Mouse (Mus musculus) CH12.LX (cell line): ENCODE measurements around the gene Zmynd8.

Experiments used
- CTCF ChIP-seq, 2 experiments: IDR thresholded peaks in 1 of 2; conservative IDR thresholded peaks in 1 of 2; 2 replicates each; pipeline ENCODE4 v1.5.1; 2011 to 2012; ENCODE audit warnings: low read depth in 2 of 2, low read length in 2 of 2, improper control_type of control experiment in 1 of 2, inconsistent platforms in 1 of 2, mild to moderate bottlenecking in 1 of 2, moderate library complexity in 1 of 2
- E2F4 ChIP-seq: IDR thresholded peaks from 2 replicates; pipeline ENCODE4 v1.6.1; 2011; ENCODE audit warnings: low read depth, low read length, improper control_type of control experiment; ENCODE audit not compliant: insufficient replicate concordance
- EP300 ChIP-seq: IDR thresholded peaks from 2 replicates; pipeline ENCODE4 v1.6.1; 2011; ENCODE audit warnings: low read length, improper control_type of control experiment
- ETS1 ChIP-seq: conservative IDR thresholded peaks from 2 replicates; pipeline ENCODE4 v1.6.1; 2012; ENCODE audit warnings: low read depth, mild to moderate bottlenecking, inconsistent platforms, low read length, improper control_type of control experiment, moderate library complexity
- JUN ChIP-seq: IDR thresholded peaks from 2 replicates; pipeline ENCODE4 v1.6.1; 2011; ENCODE audit warnings: low read depth, mild to moderate bottlenecking, low read length, improper control_type of control experiment, moderate library complexity; ENCODE audit not compliant: insufficient read depth
- NRF1 ChIP-seq: IDR thresholded peaks from 2 replicates; pipeline ENCODE4 v1.6.1; 2014; ENCODE audit warnings: low read depth, mild to moderate bottlenecking, inconsistent platforms, low read length, improper control_type of control experiment, moderate library complexity
- POLR2A ChIP-seq: IDR thresholded peaks from 2 replicates; pipeline ENCODE4 v1.6.1; 2011; ENCODE audit warnings: low read depth, mild to moderate bottlenecking, improper control_type of control experiment, low read length
- TCF12 ChIP-seq: IDR thresholded peaks from 2 replicates; pipeline ENCODE4 v1.6.1; 2014; ENCODE audit warnings: low read depth, mild to moderate bottlenecking, inconsistent platforms, low read length, improper control_type of control experiment

- TF ChIP-seq E2F4, result no peak
- TF ChIP-seq EP300, result no peak
- no peak for TF ChIP-seq POLR2A
- TF ChIP-seq JUN, result no peak
- no peak for TF ChIP-seq TCF12
- no peak for TF ChIP-seq CTCF (conservative IDR thresholded peaks at IDR 0.05 in 1 of 2, IDR thresholded peaks at IDR 0.05 in 1 of 2; ENCODE audit: low read depth in 2 of 2, low read length in 2 of 2)
- TF ChIP-seq ETS1, result no peak
- TF ChIP-seq NRF1, result no peak
These were observed 47.3 kb upstream of the Zmynd8 start for GRCm38 (mm10) chr2:165946046-165946564.
